Mouse (Mus musculus) mouse trophoblast stem cell (cell line): Measurements from ENCODE around the gene Suclg2.

Source experiments
- in situ Hi-C, 2 experiments: fragments of 300-500 bp; cut with MseI, MboI; formaldehyde crosslinking; loops; 2 replicates in 1 of 2; 3 replicates in 1 of 2; pipeline ENCODE4 v1.15.1; 2025

Suclg2 gene

GRCm38 (mm10) chr6:95718031-95718968, at the start of gene Suclg2:
TSS of gene Suclg2 (minus strand) at chr6:95718800.
- in situ Hi-C loops: no loop called here

GRCm38 (mm10) chr6:95766566-95766965, 48.0 kb upstream of the Suclg2 start:
- in situ Hi-C loops: loop anchor here in 1 of 2 experiments (10.0 kb wide), 1 partner anchor 302 kb away; no protein-coding TSS in a partner anchor

GRCm38 (mm10) chr6:95759558-95760172, 41.1 kb upstream of the Suclg2 start:
- in situ Hi-C loops: loop anchor here in 1 of 2 experiments (10.0 kb wide), 1 partner anchor 295 kb away; no protein-coding TSS in a partner anchor

GRCm38 (mm10) chr6:95742378-95742777, 23.8 kb upstream of the Suclg2 start:
- in situ Hi-C loops: no loop called here

- in situ Hi-C loops: no loop called here
Measured at GRCm38 (mm10) chr6:95731570-95732367, 13.2 kb upstream of the Suclg2 start.

GRCm38 (mm10) chr6:95729399-95729798, 10.8 kb upstream of the Suclg2 start:
- in situ Hi-C loops: no loop called here

GRCm38 (mm10) chr6:95725281-95725680, 6.7 kb upstream of the Suclg2 start:
- in situ Hi-C loops: no loop called here

GRCm38 (mm10) chr6:95723361-95723760, 4.8 kb upstream of the Suclg2 start:
- in situ Hi-C loops: no loop called here

- in situ Hi-C loops: no loop called here
Measured at GRCm38 (mm10) chr6:95719791-95720190, 1.2 kb upstream of the Suclg2 start.

- in situ Hi-C loops: no loop called here
Measured at GRCm38 (mm10) chr6:95718969-95719333, 351 bp upstream of the Suclg2 start.

- in situ Hi-C loops: no loop called here
Measured at GRCm38 (mm10) chr6:95717071-95717470, 1.5 kb downstream of the Suclg2 start.

GRCm38 (mm10) chr6:95716476-95716875, 2.1 kb downstream of the Suclg2 start:
- in situ Hi-C loops: no loop called here

- in situ Hi-C loops: no loop called here
Measured at GRCm38 (mm10) chr6:95713245-95713644, 5.4 kb downstream of the Suclg2 start.

- in situ Hi-C loops: no loop called here
Measured at GRCm38 (mm10) chr6:95712081-95712480, 6.5 kb downstream of the Suclg2 start.

GRCm38 (mm10) chr6:95711671-95712070, 6.9 kb downstream of the Suclg2 start:
- in situ Hi-C loops: no loop called here

GRCm38 (mm10) chr6:95710886-95711285, 7.7 kb downstream of the Suclg2 start:
- in situ Hi-C loops: no loop called here

GRCm38 (mm10) chr6:95709531-95709930, 9.1 kb downstream of the Suclg2 start:
- in situ Hi-C loops: no loop called here

- in situ Hi-C loops: no loop called here
Measured at GRCm38 (mm10) chr6:95709106-95709505, 9.5 kb downstream of the Suclg2 start.

- in situ Hi-C loops: no loop called here
Measured at GRCm38 (mm10) chr6:95704626-95705025, 14.0 kb downstream of the Suclg2 start.

GRCm38 (mm10) chr6:95702200-95702599, 16.4 kb downstream of the Suclg2 start:
- in situ Hi-C loops: no loop called here

- in situ Hi-C loops: no loop called here
Measured at GRCm38 (mm10) chr6:95701786-95702185, 16.8 kb downstream of the Suclg2 start.
